Mouse (Mus musculus): Measurements from ENCODE around the gene Crlf1. TPM values are rescaled to one million over a fixed set of nuclear protein-coding genes. Genes with fewer than 3 reads are reported as not detected.
A peak's percentile ranks its signal among the peaks of the same experiment; 100 is the strongest.

Crlf1 gene
- polyA plus RNA-seq, 1 experiment, result 6.1 TPM

GRCm38 (mm10) chr8:70453852-70454251, 39.1 kb upstream of the Crlf1 start:
- H3K9me3 ChIP-seq (replicated peaks; ENCODE audit: control insufficient read depth, insufficient read depth, low read length, poor library complexity, severe bottlenecking), result no peaks in the 10 kb centered on the region
- no peak overlapping the region for H3K9ac ChIP-seq (ENCODE audit: low read depth, poor library complexity, severe bottlenecking)
- no peaks in the 10 kb centered on the region for H3K27me3 ChIP-seq (ENCODE audit: control insufficient read depth, insufficient read depth, low read length, poor library complexity, severe bottlenecking)
- no peak overlapping the region for H3K4me3 ChIP-seq (ENCODE audit: low read depth, low read length)
- no peak overlapping the region for H3K27ac ChIP-seq (ENCODE audit: insufficient read depth, low read length)
- no peaks in the 10 kb centered on the region for H3K36me3 ChIP-seq (ENCODE audit: control insufficient read depth, insufficient read depth, low read length, poor library complexity, severe bottlenecking)
- no peak for TF ChIP-seq CTCF (IDR thresholded peaks at IDR 0.05; ENCODE audit: low read depth, low read length)
- TF ChIP-seq EP300 (IDR thresholded peaks at IDR 0.05; ENCODE audit: insufficient read depth, low read depth, low read length), result no peak
- TF ChIP-seq POLR2A (IDR thresholded peaks at IDR 0.05; ENCODE audit: insufficient read depth, low read length), result no peak
- H3K4me1 ChIP-seq (ENCODE audit: control insufficient read depth, insufficient read depth, low read length), result no peaks in the 10 kb centered on the region

- no peak overlapping the region for H3K9ac ChIP-seq (ENCODE audit: low read depth, poor library complexity, severe bottlenecking)
These were observed 36.0 kb upstream of the Crlf1 start for GRCm38 (mm10) chr8:70456996-70457395.

DNA sequence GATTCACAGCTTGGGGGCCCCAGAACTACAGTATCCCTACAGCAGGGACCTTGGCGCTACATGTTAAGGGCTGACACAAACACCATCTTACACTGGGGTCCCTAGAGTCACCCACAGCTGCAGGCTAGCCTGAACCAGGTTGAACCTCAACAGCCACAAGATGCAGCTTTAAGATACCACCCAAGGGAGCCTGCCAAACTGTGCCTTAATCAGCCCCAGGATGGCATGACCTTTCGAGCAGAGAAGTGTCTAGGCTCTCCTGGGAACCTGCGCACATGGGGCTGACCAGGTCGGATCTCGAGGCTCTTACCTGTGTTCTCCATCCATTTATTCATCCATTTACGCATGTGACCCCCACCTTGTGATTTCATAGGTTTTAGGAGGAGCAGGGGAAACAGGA, 35.1 kb upstream of the Crlf1 start:
- no peaks in the 10 kb centered on the region for H3K36me3 ChIP-seq (ENCODE audit: control insufficient read depth, insufficient read depth, low read length, poor library complexity, severe bottlenecking)
- no peak overlapping the region for H3K9ac ChIP-seq (ENCODE audit: low read depth, poor library complexity, severe bottlenecking)
- H3K4me1 ChIP-seq (ENCODE audit: control insufficient read depth, insufficient read depth, low read length), result no peaks in the 10 kb centered on the region
- no peak overlapping the region for H3K27ac ChIP-seq (ENCODE audit: insufficient read depth, low read length)
- H3K4me3 ChIP-seq (ENCODE audit: low read depth, low read length), result no peak overlapping the region
- H3K27me3 ChIP-seq (ENCODE audit: control insufficient read depth, insufficient read depth, low read length, poor library complexity, severe bottlenecking), result no peaks in the 10 kb centered on the region
- H3K9me3 ChIP-seq (replicated peaks; ENCODE audit: control insufficient read depth, insufficient read depth, low read length, poor library complexity, severe bottlenecking), result no peaks in the 10 kb centered on the region
- TF ChIP-seq POLR2A (IDR thresholded peaks at IDR 0.05; ENCODE audit: insufficient read depth, low read length) (no peak), EP300 (IDR thresholded peaks at IDR 0.05; ENCODE audit: insufficient read depth, low read depth, low read length) (no peak), CTCF (IDR thresholded peaks at IDR 0.05; ENCODE audit: low read depth, low read length) (no peak)

More at GRCm38 (mm10) chr8:70456996-70457395, 36.0 kb upstream of the Crlf1 start:
- Histone ChIP-seq H3K36me3 (ENCODE audit: control insufficient read depth, insufficient read depth, low read length, poor library complexity, severe bottlenecking) (no peaks in the 10 kb centered on the region), H3K9me3 (replicated peaks; ENCODE audit: control insufficient read depth, insufficient read depth, low read length, poor library complexity, severe bottlenecking) (no peaks in the 10 kb centered on the region), H3K4me1 (ENCODE audit: control insufficient read depth, insufficient read depth, low read length) (no peaks in the 10 kb centered on the region), H3K27ac (ENCODE audit: insufficient read depth, low read length) (no peak overlapping the region), H3K27me3 (ENCODE audit: control insufficient read depth, insufficient read depth, low read length, poor library complexity, severe bottlenecking) (no peaks in the 10 kb centered on the region), H3K4me3 (ENCODE audit: low read depth, low read length) (no peak overlapping the region)
- TF ChIP-seq POLR2A (IDR thresholded peaks at IDR 0.05; ENCODE audit: insufficient read depth, low read length), result no peak
- no peak for TF ChIP-seq EP300 (IDR thresholded peaks at IDR 0.05; ENCODE audit: insufficient read depth, low read depth, low read length)
- no peak for TF ChIP-seq CTCF (IDR thresholded peaks at IDR 0.05; ENCODE audit: low read depth, low read length)

DNA sequence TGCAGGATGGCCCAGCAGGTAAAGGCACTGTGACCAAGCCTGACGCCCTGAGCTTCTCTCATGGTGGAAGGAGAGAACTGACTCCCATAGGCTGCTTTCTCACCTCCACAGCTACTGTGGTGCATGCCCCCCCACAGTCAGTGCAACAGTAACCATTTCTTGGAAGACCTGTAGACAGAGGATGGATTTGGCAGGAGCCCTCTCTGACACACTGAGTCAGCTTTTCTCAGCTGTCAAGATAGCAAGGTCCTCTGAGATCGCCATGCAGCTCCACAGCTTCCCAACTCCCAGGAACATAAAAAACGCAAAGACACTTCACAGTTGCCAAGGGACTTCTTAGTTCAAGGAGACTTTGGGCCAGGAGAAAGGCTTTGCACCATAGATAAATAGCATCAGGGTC, 34.5 kb upstream of the Crlf1 start:
- Histone ChIP-seq H3K4me1 (ENCODE audit: control insufficient read depth, insufficient read depth, low read length) (no peaks in the 10 kb centered on the region), H3K27ac (ENCODE audit: insufficient read depth, low read length) (no peak overlapping the region), H3K4me3 (ENCODE audit: low read depth, low read length) (no peak overlapping the region), H3K9me3 (replicated peaks; ENCODE audit: control insufficient read depth, insufficient read depth, low read length, poor library complexity, severe bottlenecking) (no peaks in the 10 kb centered on the region), H3K9ac (ENCODE audit: low read depth, poor library complexity, severe bottlenecking) (no peak overlapping the region), H3K27me3 (ENCODE audit: control insufficient read depth, insufficient read depth, low read length, poor library complexity, severe bottlenecking) (no peaks in the 10 kb centered on the region), H3K36me3 (ENCODE audit: control insufficient read depth, insufficient read depth, low read length, poor library complexity, severe bottlenecking) (no peaks in the 10 kb centered on the region)
- TF ChIP-seq POLR2A (IDR thresholded peaks at IDR 0.05; ENCODE audit: insufficient read depth, low read length) (no peak), CTCF (IDR thresholded peaks at IDR 0.05; ENCODE audit: low read depth, low read length) (no peak), EP300 (IDR thresholded peaks at IDR 0.05; ENCODE audit: insufficient read depth, low read depth, low read length) (no peak)

- no peaks in the 10 kb centered on the region for H3K36me3 ChIP-seq (ENCODE audit: control insufficient read depth, insufficient read depth, low read length, poor library complexity, severe bottlenecking)
- H3K9ac ChIP-seq (ENCODE audit: low read depth, poor library complexity, severe bottlenecking), result no peak overlapping the region
- H3K27ac ChIP-seq (ENCODE audit: insufficient read depth, low read length), result no peak overlapping the region
- no peaks in the 10 kb centered on the region for H3K27me3 ChIP-seq (ENCODE audit: control insufficient read depth, insufficient read depth, low read length, poor library complexity, severe bottlenecking)
- no peaks in the 10 kb centered on the region for H3K9me3 ChIP-seq (replicated peaks; ENCODE audit: control insufficient read depth, insufficient read depth, low read length, poor library complexity, severe bottlenecking)
- H3K4me3 ChIP-seq (ENCODE audit: low read depth, low read length), result no peak overlapping the region
- no peaks in the 10 kb centered on the region for H3K4me1 ChIP-seq (ENCODE audit: control insufficient read depth, insufficient read depth, low read length)
- peak; percentile 20 for TF ChIP-seq CTCF (IDR thresholded peaks at IDR 0.05; ENCODE audit: low read depth, low read length)
- no peak for TF ChIP-seq EP300 (IDR thresholded peaks at IDR 0.05; ENCODE audit: insufficient read depth, low read depth, low read length)
These were observed 33.3 kb upstream of the Crlf1 start for GRCm38 (mm10) chr8:70459636-70460035.

DNA sequence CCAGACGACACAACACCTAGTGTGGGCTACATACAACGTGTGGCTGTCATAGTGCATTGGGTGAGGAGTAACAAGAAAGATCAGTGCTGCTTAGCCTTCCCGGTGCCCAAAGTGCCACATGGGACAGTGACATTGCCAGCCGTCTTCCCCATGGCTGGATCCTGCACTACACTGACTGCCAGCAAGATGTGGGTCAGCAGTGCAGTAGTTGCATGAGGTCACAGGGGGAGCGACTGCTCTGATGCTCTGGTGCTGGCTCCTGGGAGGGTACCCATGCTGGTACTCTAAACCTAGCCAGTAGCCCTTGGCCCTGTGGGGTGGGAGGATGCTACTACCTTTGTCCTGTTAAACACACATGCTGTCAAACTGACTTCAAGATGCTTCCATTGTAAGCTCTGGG, 32.8 kb upstream of the Crlf1 start:
- Histone ChIP-seq H3K9ac (ENCODE audit: low read depth, poor library complexity, severe bottlenecking) (no peak overlapping the region), H3K4me3 (ENCODE audit: low read depth, low read length) (no peak overlapping the region), H3K4me1 (ENCODE audit: control insufficient read depth, insufficient read depth, low read length) (no peaks in the 10 kb centered on the region), H3K27ac (ENCODE audit: insufficient read depth, low read length) (no peak overlapping the region), H3K9me3 (replicated peaks; ENCODE audit: control insufficient read depth, insufficient read depth, low read length, poor library complexity, severe bottlenecking) (no peaks in the 10 kb centered on the region), H3K36me3 (ENCODE audit: control insufficient read depth, insufficient read depth, low read length, poor library complexity, severe bottlenecking) (no peaks in the 10 kb centered on the region), H3K27me3 (ENCODE audit: control insufficient read depth, insufficient read depth, low read length, poor library complexity, severe bottlenecking) (no peaks in the 10 kb centered on the region)
- TF ChIP-seq CTCF (IDR thresholded peaks at IDR 0.05; ENCODE audit: low read depth, low read length), result no peak
- no peak for TF ChIP-seq POLR2A (IDR thresholded peaks at IDR 0.05; ENCODE audit: insufficient read depth, low read length)
- no peak for TF ChIP-seq EP300 (IDR thresholded peaks at IDR 0.05; ENCODE audit: insufficient read depth, low read depth, low read length)

Data from ES-Bruce4 (cell line).